Mouse (Mus musculus): Measurements from ENCODE around the gene Tbkbp1.

Tbkbp1 gene

DNA sequence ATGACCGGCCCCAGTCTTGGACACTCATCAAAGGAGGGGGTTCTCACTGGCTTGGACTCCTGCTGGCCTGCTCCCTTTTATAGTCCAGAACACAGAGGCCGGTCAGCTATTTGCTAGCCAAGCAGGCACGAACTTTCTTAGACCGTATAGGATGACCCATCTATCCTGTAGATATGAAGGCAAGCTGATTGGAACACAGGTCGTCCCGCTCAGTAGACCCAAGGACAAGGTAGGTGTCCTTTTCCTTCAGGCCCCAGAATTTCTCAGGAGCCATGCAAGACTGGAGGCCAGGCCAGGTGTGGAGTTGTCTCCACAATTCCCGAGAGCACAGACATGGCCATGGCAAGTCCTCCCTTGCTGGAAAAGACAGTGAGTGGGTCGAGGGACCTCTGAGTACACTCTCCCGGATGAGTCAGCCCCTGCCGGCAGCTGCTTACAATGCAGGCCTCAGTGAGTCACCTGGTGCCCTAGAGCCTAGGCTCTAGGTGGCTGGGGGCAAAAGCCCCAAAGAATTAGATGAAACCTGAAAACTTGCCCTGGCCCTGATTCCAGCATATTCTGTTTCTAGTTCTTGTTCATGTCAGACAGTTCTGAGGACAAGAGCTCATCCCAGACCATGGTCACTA is 1.5 kb upstream of the Tbkbp1 start:
- no peak for DNase-seq

DNA sequence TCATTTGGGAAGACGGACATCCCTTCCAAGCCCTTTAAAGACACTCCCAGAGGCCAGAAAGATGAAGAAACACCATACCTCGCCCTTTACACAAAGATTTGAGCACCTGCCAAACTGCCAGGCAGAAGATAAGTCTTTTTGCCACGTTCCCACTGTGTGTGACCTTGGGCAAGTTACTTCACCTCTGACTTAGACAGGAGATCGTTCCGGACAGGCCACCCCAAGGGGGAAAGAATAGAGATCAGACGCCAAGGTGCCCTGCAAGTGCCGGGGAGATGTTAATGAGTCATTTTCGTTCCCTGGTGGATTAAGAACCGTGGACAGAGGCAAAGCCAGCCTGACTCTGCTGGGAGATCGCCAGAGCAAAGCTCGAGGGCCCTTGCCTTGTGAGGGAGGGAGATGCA is 730 bp upstream of the Tbkbp1 start:
- peak; percentile 64 for DNase-seq

DNA sequence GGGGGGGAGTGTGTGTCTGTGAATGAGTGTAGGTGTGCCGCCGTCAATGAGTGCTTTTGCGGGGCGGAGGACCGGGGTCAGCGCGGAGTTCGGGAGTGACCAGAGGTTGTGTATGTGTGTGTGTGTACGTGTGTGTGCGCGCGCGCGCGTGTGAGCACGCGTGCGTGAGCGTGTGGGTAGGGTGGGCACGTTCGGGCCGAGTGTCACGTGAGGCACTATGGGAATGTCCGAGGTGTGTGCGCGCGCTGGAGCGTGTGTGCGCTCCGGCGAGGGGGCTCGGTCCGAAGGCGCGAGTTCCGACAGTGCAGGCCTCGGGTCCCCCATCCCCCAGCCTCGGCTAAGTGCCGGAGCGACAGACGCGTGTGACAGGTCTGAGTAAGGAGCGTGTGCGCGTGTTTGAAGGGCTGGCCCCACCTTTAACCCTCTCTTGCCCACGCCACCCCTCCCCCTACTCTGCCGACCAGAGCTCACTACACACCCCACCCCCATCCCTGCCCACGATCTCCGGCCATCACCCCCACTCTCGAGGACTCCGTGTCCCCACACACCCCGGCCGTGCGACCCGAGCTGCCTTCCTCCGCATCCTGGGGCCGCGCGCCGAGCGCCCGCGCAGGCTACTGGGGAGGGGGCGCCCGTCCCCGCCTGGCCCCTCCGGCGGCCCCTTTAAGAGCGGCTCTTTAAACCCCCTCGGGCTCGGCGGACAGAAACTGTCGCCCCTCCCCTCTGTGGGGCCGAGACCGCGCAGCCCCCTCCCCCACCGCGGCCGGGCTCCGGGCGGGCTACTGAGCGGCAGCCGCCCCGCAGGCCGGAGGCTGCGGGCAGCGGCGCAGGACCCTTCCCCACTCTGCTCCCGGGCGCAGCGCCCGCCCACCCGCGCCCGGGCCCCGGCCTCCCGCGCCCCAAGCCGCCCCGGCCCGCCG is 624 bp downstream of the Tbkbp1 start:
- DNase-seq = peak; percentile 74

DNA sequence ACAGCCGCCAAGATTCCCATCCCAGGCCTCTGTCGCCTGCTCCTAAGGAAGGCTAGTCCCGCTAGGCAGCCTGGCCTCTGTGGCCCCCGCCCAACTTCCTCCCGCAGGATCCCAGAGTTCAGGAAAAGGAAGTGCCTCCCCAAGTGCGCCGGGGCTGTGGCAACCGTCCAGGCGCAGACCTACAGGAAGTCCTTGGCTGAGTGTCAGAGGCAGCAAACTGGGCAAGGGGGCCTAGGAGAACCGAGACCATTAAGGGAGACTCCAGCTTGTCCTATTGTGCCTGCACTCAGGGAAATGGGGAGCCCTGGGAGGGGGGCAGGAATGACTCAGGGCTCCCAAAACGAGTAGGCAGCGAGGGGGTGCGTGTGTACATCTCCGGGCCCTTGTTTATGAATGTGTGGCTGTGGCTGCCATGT is 1.3 kb downstream of the Tbkbp1 start:
- peak; percentile 90 for DNase-seq

DNA sequence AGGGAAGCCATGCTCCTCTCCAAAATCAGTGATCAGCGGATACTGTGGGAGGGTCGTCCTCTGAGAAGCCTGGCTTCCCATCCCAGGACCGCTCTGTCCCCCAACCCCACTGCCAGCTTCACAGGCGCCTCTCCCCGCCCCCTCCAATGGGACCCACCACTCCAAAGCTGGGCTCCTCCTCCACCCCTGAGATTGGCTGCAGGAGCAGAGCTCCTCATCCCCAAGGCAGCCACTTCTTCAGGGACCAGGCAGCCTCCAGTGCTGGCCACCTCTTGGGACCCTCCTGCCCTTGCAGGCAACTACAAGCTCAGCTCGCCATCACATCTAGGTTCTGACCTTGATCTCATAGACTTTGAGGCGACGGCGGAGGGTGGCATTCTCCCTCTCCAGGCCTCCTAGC is 2.3 kb downstream of the Tbkbp1 start:
- DNase-seq = no peak

DNA sequence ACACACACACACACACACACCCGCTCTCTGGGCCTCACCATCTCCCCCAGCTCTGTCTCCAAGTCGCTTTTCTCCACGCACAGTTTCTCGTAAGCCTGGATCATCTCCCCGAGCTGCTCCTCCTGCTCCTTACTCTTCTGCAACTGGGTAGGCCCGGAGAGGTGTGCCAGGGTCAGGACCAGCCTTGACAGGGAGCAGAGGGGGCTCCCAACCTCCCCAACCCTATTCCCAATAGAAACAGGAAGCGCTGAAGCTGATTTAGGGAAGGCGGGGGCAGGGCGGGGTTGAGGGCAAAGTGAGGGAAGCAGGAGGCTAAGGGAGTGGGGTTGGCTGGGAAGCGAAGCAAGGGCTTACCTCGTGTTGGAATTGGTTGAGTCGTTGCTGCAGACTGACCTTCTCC is 2.7 kb downstream of the Tbkbp1 start:
- no peak for DNase-seq

DNA sequence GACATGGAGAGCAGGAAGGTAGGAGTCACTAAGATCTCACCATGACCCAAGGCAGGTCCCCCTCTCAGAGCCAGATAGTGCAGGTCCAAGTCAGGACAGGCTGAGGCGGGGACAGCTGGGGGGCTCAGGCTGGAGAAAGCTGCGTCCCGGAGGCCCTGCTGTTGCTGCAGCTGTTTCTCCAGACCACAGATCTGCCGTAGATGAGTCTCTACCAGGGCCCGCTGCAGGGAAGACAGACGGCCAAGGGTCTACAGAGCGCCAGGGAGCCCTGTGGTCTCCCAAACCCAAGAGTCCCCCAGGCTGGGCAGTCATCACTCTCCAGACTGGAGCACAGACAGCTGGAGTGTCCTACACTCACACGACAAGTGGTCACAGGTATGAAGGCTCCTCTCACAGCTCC is 4.0 kb downstream of the Tbkbp1 start:
- no peak for DNase-seq

DNA sequence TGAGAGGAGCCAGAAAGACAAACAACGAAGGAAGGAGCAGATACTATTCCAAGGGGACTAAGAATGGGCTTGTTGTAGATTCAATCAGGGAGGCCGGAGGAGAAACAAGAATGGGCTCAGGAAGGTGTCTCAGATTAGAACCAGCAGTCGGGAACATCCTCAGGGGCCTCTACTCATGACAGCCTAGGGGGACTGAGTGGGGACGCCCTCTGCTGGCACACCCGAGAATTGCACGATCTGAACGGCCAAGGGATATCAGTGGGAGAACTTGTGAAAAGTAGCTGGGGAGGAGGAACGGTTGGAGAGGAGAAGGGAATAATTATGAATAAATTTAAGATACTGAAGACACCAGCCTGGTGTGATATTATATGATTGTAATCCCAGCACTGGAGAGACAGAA is 4.6 kb downstream of the Tbkbp1 start:
- peak; percentile 72 for DNase-seq

DNA sequence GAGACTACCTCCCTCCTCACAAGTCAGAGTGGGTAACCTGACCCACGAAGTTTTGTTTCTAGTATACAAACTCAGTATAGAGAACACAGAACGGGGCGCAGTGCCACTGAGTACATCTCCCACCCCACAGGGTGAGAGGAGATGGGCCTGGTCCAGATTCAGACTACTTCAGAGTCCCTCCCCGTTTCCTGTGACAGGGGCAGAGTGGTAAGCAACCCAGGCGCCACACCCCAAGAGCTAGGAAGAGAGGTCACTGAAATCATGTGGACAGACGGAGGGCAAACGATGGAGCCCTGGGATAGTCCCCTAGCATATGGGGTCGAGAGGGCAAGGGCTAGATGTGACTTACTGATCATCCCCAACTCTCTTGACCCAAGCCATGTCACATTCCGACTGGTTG is 5.3 kb downstream of the Tbkbp1 start:
- DNase-seq = no peak

DNA sequence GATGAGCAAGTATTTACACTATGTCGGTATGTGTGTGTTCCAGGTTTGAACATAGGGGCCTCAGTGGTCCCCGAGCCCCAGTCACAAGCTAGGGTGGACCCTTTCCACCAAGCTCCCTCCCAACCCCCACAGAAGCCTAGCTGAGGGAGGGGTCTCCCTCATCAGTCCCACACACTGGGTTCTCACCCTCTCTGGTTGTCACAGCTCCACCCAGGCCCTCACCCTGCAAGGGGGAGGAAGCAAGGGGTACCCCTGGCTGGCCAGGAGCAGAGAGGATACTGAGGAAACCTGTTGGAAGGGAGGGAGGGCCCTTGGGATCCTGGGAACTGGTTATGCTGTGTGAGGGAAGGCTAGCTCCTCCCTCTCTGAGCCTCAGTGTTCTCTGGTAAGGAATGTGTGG is 6.0 kb downstream of the Tbkbp1 start:
- DNase-seq = no peak

DNA sequence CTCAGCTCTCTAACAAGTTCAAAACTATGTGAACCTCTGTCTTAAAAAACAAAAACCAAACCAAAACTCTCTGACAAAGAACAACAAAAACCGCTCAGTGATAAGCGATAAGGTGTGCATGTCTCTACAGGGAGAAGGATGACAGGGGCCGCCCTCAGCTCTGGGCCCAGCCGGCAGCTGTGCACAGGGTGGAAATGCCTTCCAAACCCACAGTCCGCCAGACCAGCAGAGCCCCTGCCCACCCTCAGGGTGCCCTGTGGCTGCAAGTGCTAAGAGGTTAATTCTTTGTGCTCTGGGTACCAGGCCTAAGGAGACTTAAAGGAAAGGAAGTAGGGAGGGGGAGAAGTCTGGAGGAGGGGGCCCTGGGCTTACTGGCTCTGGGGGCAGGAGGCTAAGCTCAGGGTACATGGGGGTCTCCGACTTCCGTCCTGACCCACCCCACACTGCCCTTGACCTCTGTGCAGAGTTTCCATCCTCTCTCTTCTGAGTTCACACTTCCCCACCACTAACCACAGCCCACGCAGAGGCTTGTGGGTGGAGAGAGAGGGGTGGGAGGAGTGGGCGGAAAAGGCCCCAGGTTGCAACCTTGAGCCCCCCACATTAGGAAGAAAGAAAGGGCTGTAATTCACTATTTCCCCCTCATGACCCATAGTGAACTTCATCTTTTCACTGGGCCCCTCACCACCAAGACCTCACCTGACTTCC is 7.9 kb downstream of the Tbkbp1 start:
- no peak for DNase-seq

DNA sequence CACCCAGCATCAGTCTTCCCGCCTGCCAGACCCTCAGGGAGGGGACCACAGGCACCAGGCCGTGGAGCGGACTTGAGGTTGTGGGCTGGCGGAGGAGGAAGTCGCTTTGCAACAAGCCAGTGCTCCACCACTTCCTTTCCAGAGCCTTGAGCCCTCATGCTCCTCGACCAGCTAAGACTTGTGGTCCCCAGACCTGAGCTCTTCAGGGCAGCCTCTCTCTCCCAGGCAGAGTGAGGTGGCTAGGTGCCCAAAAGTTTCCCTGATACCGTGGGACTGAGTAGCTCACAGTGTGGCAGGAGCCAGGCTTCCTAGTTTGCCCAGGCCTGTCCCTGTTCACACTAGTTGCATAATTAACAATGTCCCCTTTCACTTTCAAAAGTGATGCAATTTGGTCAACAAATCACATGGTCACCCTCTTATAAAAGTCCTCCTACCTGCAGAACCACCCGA is 9.1 kb downstream of the Tbkbp1 start:
- no peak for DNase-seq

DNA sequence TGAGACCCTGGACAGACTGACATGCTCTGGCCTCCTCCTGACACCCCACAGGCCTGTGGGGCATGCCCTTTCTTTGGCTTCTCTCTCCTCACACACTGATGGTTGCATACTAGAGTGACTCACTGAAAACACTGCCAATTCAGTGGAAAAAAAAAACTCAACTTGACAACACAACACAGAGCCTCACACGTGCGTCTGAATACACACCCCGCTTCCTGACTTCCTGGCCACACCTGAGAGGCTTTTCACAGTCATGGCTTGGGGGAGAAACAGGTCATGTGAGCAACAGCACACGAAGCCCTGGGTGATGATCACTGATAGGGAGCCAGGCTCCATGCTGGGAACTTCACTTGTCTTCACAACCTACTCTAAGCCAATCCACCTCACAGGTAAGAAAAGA is 10.5 kb downstream of the Tbkbp1 start:
- DNase-seq = no peak

DNA sequence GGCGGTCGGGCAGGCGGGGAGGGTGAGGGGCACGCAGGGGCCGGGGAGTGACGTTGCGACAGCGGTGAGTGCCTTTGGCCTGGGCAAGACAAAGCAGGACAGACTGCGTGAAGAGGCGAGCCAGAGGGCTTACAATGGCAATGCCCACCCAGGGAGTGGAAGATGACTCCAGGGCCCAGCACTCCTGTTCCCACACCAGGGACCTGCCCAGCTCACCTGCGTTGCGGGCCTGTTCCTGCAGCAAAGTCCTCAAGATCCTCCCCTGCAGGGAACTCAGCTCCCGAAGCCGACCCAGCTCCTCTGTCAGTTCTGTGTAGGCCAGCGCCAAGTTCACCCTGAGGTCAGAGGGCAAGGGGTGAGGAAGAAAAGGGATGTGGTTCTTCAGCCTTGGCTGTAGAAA is 12.0 kb downstream of the Tbkbp1 start:
- DNase-seq = no peak

DNA sequence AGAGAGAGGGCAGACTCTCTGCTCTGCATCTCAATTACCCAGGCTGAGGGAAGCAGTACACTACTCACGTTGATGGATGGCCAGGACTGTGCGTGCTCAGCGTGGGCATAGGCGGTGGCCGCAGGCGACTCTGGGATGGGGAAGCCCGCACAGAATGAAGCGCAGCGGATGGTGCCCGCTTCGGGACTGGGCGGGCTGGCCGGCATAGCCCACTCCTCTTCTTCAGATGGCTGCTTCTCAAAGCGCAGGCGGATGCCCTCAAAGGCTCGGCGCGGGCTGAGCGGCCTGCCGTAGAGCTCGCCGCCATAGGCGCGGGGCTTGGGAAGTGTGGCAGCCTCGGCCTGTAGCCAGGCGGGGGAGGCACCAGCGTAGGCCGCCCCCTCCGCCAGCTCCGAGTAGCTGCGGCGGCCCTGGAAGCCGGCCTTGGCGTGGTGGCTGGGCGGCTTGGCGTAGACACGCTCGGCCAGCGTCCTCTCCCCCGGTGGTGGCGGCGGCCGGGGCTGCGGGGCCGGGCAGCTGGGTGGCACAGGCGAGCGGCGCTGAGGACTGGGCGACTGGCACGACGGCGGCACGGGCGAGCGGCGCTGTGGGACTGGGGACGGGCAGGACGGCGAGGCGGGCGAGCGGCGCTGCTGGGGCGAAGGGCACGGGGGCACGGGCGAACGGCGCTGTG is 12.6 kb downstream of the Tbkbp1 start:
- peak; percentile 37 for DNase-seq

DNA sequence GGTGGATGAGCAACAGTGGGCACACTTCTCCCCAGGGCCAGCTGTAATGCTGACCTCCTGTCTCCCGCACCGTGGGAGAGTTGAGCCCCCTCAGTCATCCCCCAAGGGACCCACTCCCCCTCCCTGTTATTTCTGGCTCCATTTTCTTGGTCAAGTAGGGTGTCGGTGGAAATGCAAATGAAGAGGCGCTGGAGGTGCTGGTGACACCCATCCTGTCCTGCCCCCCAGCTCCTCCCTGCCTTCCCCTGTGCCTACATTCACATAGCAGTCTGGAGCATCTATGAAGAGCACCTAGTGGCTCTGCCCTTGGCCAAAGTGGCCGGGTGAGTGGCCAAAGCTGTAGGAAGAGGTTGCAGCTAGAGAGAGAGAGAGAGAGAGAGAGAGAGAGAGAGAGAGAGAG is 18.0 kb downstream of the Tbkbp1 start:
- no peak for DNase-seq

DNA sequence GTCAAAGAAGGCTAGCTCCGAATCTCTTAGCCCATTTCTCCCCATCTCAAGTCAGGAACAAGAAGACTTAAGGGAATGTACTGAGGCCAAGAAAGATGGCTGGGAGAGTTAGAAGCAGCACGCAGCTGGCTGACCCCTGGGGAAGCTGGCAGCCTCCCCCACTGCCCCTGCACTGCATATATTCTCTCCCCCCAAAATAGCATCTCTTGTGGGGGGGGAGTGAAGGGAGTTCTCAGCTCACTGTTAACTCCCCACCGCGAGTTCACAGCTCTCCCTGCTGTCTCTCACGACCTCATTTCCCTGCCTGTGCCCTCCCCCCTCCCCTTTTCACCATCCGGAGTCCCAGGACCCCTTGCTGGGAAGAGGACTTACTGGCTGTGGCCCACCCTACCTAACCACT is 19.1 kb downstream of the Tbkbp1 start:
- DNase-seq = no peak

DNA sequence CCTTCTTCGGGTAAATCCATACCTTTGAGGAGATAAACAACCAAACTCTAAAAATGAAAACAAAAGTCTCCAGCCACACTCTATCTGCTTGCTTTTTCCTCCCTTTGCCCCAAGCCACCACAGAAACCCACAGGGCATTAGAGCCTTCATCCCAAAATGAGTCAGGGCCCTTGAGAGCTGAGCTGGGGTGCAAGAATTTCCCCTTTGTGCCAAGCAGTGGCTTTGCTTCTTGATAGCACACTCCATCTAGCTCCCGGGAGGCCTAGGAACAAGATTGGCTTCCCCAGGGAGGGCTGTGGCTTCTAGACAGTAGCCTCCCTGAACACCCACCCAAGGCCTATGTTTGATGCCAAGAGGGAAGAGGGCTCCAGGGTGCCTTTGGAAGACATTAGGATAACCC is 19.6 kb downstream of the Tbkbp1 start:
- DNase-seq = no peak

DNA sequence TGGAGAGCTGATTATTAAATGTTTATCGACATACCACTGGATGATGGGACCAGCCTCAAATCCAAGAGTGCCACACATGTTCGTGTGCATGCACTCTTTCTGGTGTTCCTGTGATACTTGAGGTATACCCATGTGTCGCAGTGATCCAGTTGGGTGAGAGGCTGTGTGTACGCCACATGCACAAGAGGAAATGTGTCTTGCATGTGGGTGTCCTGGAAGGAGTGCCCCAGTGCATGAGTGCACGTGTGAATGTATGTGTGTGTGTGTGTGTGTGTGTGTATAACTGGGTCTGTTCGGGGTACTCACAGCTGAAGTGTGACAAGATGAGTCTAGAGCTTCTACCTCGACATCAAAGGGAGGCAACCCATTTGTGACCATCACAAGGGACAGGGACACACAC is 21.0 kb downstream of the Tbkbp1 start:
- no peak for DNase-seq

DNA sequence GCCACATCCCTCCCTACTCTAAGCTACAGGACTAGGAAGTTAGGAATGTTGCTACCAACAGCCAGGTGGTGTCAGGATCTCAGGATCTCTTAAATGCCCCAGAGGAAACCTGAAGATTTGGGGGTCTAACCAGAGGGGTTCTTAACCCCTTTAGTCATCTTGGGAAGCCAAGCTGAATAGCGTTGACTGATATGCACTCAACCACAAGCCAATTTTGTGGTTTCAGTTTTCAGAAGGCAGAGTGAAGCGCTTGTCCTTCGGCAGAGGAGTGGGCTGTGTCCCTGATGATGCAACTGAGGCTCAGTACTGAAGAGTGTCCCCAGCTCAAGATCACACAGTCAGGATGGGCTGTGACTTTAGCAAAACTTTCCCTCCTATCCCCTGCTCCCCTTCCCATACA is 22.3 kb downstream of the Tbkbp1 start:
- no peak for DNase-seq

DNA sequence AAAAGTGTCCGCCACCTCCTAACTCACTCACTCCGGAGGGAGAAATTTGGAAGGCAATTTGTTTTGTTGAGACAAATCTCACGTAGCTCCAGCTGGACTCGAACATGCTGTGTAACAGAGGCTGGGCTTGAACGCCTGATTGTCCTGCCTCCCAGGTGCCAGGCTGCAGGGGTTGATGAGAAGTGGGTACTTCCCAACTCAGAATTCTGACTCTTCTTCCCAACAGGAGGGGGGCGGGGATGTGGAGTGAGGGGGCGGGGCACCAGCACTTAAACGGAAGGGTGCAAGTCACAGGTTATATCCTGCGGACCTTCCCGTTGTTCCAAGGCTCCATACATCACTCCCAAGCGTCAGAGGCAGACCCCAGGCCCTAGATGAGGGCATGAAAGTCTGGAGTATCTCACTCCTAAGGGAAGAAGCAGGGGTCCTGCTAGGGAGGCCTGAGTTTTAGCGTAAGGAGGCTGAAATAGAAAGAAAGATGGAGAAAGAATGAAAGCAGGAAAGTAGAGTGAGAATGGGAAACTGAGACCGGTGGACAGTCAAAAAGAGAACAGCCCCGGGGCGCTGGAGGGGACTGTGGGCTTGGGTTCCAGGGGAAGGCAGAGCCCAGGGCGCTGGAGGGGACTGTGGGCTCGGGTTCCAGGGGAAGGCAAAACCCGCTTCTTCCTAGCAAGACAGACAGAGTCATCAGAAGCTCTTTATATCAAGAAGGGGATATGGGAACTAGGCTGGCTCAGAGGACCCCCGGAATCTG is 23.6 kb downstream of the Tbkbp1 start:
- DNase-seq = no peak
